In genomic region chr16:8862336-8862987, GRCm38 (mm10) we compare ENCODE assay signal across 11 mouse cellular contexts. TPM values are rescaled to one million over a fixed set of nuclear protein-coding genes. Genes with fewer than 3 reads are reported as not detected.
DNase-seq lines count a peak whose midpoint lies in the region; ATAC-seq and TF ChIP-seq lines count a peak whose summit lies in the region.
"Had no signal": no experiment of that assay in that cellular context is flagged by ENCODE, and none has a peak within 500 bp of the region (broad histone marks: within the 10 kb centered on the region; RNA-seq: fewer than 3 reads in every experiment).

No protein-coding gene starts in this region.

- DNase-seq in frontal cortex, postnatal 25 days (ENCODE audit: low spot score in 2 of 2), result no peak
- peak; percentile 76 for DNase-seq in cerebellum, adult 11-12 months
- peak; percentile 26 for DNase-seq in lung, postnatal 25 days (ENCODE audit: low spot score)
- no peak for DNase-seq in c-Kit-positive CD71-positive TER-119-positive erythroid progenitor cells, embryonic 14.5 days (ENCODE audit: low spot score)
- no peak for DNase-seq in thymus, postnatal 14 days
- DNase-seq in thymus, postnatal 25 days, result no peak
- DNase-seq: right cerebral cortex, postnatal 4 days had no signal

- H3K4me1 ChIP-seq in ES-Bruce4 (ENCODE audit: control insufficient read depth, insufficient read depth, low read length), result no peaks in the 10 kb centered on the region
- H3K4me1 ChIP-seq: forebrain, embryonic 15.5 days; midbrain, embryonic 10.5 days had no signal

- H3K27ac ChIP-seq in ES-Bruce4 (ENCODE audit: insufficient read depth, low read length), result peak overlapping the region; percentile 13; the same call in 1 of the 2 replicates
- H3K27ac ChIP-seq: forebrain, embryonic 15.5 days; midbrain, embryonic 10.5 days had no signal

- no peaks in the 10 kb centered on the region for H3K27me3 ChIP-seq in ES-Bruce4 (ENCODE audit: control insufficient read depth, insufficient read depth, low read length, poor library complexity, severe bottlenecking)
- H3K27me3 ChIP-seq: forebrain, embryonic 15.5 days had no signal

- no peak for TF ChIP-seq CTCF in ES-Bruce4 (IDR thresholded peaks at IDR 0.05; ENCODE audit: low read depth, low read length)

- H3K4me3 ChIP-seq in ES-Bruce4 (ENCODE audit: low read depth, low read length), result no peak overlapping the region
- H3K4me3 ChIP-seq: forebrain, embryonic 15.5 days; midbrain, embryonic 10.5 days had no signal

- no peaks in the 10 kb centered on the region for H3K9me3 ChIP-seq in ES-Bruce4 (replicated peaks; ENCODE audit: control insufficient read depth, insufficient read depth, low read length, poor library complexity, severe bottlenecking)
- H3K9me3 ChIP-seq: forebrain, embryonic 15.5 days; midbrain, embryonic 10.5 days had no signal

- TF ChIP-seq POLR2A in ES-Bruce4 (IDR thresholded peaks at IDR 0.05; ENCODE audit: insufficient read depth, low read length), result no peak

- H3K9ac ChIP-seq in ES-Bruce4 (ENCODE audit: low read depth, poor library complexity, severe bottlenecking), result no peak overlapping the region
- H3K9ac ChIP-seq: forebrain, embryonic 15.5 days had no signal

- peak; percentile 44; the same call in 1 of the 2 replicates for ATAC-seq in frontal cortex, adult (ENCODE audit: low TSS enrichment)
- ATAC-seq: forebrain, embryonic 15.5 days had no signal

- no peak for TF ChIP-seq EP300 in ES-Bruce4 (IDR thresholded peaks at IDR 0.05; ENCODE audit: insufficient read depth, low read depth, low read length)

- H3K36me3 ChIP-seq in ES-Bruce4 (ENCODE audit: control insufficient read depth, insufficient read depth, low read length, poor library complexity, severe bottlenecking), result peaks cover 27% of the 10 kb centered on the region

RNA-seq across cellular contexts. Expression of gene 1810013L24Rik, which starts 32.6 kb away (rescaled TPM):
- 63.8 and 65.8 TPM in 2 replicates for polyA plus RNA-seq in ES-Bruce4 (2011; ENCODE audit: insufficient read depth, insufficient read length, low read depth, missing spikeins)

Comparison
In these comparisons a context has a peak if more than half of its experiments do, and no peak if none do; other contexts are left out.
1. DNase-seq: peak in cerebellum, adult 11-12 months (single experiment) and lung, postnatal 25 days (single experiment); none in frontal cortex, postnatal 25 days (0 of 2), c-Kit-positive CD71-positive TER-119-positive erythroid progenitor cells, embryonic 14.5 days (single experiment), thymus, postnatal 14 days (single experiment) and thymus, postnatal 25 days (single experiment).